Mouse (Mus musculus) myocyte (in vitro differentiated cells): ENCODE measurements around the gene Sh3glb2. TPM values are rescaled to one million over a fixed set of nuclear protein-coding genes. Genes with fewer than 3 reads are reported as not detected.

ENCODE experiments used
- H3K27me3 ChIP-seq: one replicate; pipeline ENCODE4 v1.6.1; 2011; ENCODE audit not compliant: control insufficient read depth, insufficient read depth, insufficient read length
- H3K36me3 ChIP-seq: one replicate; pipeline ENCODE4 v1.6.1; 2011; ENCODE audit not compliant: control insufficient read depth, insufficient read depth
- H3K4me2 ChIP-seq: one replicate; pipeline ENCODE4 v1.6.1; 2011; ENCODE audit warnings: low read depth, control low read depth
- H3K4me3 ChIP-seq: one replicate; pipeline ENCODE4 v1.5.1; 2011; ENCODE audit warnings: mild to moderate bottlenecking, control low read depth, moderate library complexity
- H3K79me2 ChIP-seq: one replicate; pipeline ENCODE4 v1.6.1; 2011; ENCODE audit not compliant: control insufficient read depth, insufficient read depth
- H3ac ChIP-seq: one replicate; pipeline ENCODE4 v1.6.1; 2011; ENCODE audit not compliant: control insufficient read depth, insufficient read length
- CEBPB ChIP-seq: IDR thresholded peaks from 2 replicates; pipeline ENCODE4 v1.6.1; 2011; ENCODE audit warnings: mild to moderate bottlenecking, moderate library complexity; ENCODE audit not compliant: poor library complexity, insufficient read depth, severe bottlenecking
- E2F4 ChIP-seq: IDR thresholded peaks from one replicate; pipeline ENCODE4 v1.6.1; 2011; ENCODE audit warnings: mild to moderate bottlenecking, control low read depth, moderate library complexity; ENCODE audit not compliant: insufficient read depth
- MAX ChIP-seq: IDR thresholded peaks from one replicate; pipeline ENCODE4 v1.6.1; 2011; ENCODE audit warnings: low read depth, mild to moderate bottlenecking, control low read depth
- MYOD1 ChIP-seq, 3 experiments: IDR thresholded peaks; one replicate each; pipeline ENCODE4 v1.6.1; 2011; ENCODE audit warnings: control low read depth in 2 of 3, low read depth in 2 of 3, mild to moderate bottlenecking in 2 of 3, moderate library complexity in 1 of 3; ENCODE audit not compliant: insufficient read length in 2 of 3, control insufficient read depth in 1 of 3
- MYOG ChIP-seq, 3 experiments: IDR thresholded peaks; one replicate each; pipeline ENCODE4 v1.6.1; 2011; ENCODE audit warnings: control low read depth in 2 of 3, low read depth in 2 of 3, mild to moderate bottlenecking in 2 of 3; ENCODE audit not compliant: insufficient read length in 2 of 3, control insufficient read depth in 1 of 3, insufficient read depth in 1 of 3
- POLR2A ChIP-seq: IDR thresholded peaks from one replicate; pipeline ENCODE4 v1.6.1; 2011; ENCODE audit warnings: low read depth, mild to moderate bottlenecking, control low read depth, moderate library complexity; ENCODE audit not compliant: insufficient read length
- POLR2AphosphoS2 ChIP-seq: IDR thresholded peaks from one replicate; pipeline ENCODE4 v1.6.1; 2011; ENCODE audit warnings: low read depth, control low read depth; ENCODE audit not compliant: insufficient read length
- REST ChIP-seq: IDR thresholded peaks from one replicate; pipeline ENCODE4 v1.6.1; 2011; ENCODE audit warnings: mild to moderate bottlenecking, control low read depth, moderate library complexity; ENCODE audit not compliant: insufficient read depth, insufficient read length
- SRF ChIP-seq: IDR thresholded peaks from one replicate; pipeline ENCODE4 v1.6.1; 2011; ENCODE audit warnings: low read depth; ENCODE audit not compliant: control insufficient read depth, insufficient read length
- TCF12 ChIP-seq: IDR thresholded peaks from one replicate; pipeline ENCODE4 v1.6.1; 2011; ENCODE audit warnings: mild to moderate bottlenecking, control low read depth; ENCODE audit not compliant: poor library complexity, insufficient read depth, severe bottlenecking
- TCF3 ChIP-seq: IDR thresholded peaks from one replicate; pipeline ENCODE4 v1.6.1; 2011; ENCODE audit warnings: low read depth, control low read depth; ENCODE audit not compliant: insufficient read length
- USF1 ChIP-seq: IDR thresholded peaks from one replicate; pipeline ENCODE4 v1.6.1; 2011; ENCODE audit warnings: low read depth, mild to moderate bottlenecking, control low read depth, moderate library complexity
- polyA plus RNA-seq: library from polyadenylated mRNA; unstranded; fragments of >200 nt; fragmentation: generic; extraction: Trizol; gene quantifications from one replicate; pipeline ENCODE4 v1.2.1, GENCODE M21; 2012; ENCODE audit warnings: missing spikeins

The Sh3glb2 gene
- polyA plus RNA-seq, 1 experiment: 73.7 TPM

DNA sequence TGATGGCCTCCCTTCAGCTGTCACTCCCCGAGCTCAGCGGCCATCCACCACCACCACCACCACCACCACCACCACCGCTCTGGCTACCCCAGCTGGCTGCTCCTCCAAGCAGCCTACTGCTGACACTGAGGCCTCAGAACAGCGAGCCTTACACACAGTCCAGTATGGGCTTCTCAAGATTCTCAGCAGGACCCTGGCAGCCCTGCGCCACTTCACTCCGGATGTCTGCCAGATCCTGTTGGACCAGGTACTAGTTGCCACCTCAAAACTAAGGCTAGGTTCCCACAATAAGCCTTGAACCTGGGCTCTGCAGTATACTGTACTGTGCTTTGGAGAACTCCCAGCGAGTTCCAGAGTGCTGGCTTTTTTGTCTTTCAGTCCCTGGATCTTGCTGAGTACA is 16.6 kb downstream of the Sh3glb2 start:
- Histone ChIP-seq H3K27me3 (no peaks in the 10 kb centered on the region), H3ac (no peak overlapping the region), H3K79me2 (no peaks in the 10 kb centered on the region), H3K4me3 (no peak overlapping the region), H3K4me2 (no peak overlapping the region), H3K36me3 (peaks cover 33% of the 10 kb centered on the region)
- no peak for TF ChIP-seq CEBPB
- peak; percentile 24 for TF ChIP-seq POLR2AphosphoS2

DNA sequence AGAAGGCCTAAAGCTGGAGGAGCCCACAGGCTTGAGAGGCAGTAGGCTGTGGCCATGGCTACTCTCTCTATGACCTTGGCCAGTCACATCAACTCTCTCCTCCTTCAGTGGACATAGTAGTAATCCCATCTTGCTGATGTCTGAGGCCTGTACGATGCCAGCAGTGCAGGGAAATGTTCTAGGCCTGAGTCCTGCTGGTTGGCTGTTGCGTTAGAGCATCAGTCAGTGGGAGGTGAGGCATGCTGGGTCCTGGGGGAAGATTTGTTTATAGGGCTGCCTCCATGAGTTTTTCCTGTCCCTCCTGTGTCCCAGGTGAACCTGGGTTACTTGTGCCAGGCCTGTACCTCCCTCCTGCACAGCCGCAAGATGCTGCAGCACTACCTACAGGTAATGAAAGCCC is 17.1 kb downstream of the Sh3glb2 start:
- TF ChIP-seq CEBPB (no peak), USF1 (no peak), TCF3 (no peak), MYOD1 (IDR thresholded peaks at IDR 0.05; ENCODE audit: control insufficient read depth in 1 of 3, insufficient read length in 2 of 3, low read depth in 2 of 3) (no peak), POLR2AphosphoS2 (no peak), TCF12 (no peak), POLR2A (no peak), E2F4 (no peak), SRF (no peak), MYOG (IDR thresholded peaks at IDR 0.05; ENCODE audit: control insufficient read depth in 1 of 3, insufficient read depth in 1 of 3, insufficient read length in 2 of 3, low read depth in 2 of 3) (no peak), MAX (no peak)
- no peak overlapping the region for H3ac ChIP-seq

DNA sequence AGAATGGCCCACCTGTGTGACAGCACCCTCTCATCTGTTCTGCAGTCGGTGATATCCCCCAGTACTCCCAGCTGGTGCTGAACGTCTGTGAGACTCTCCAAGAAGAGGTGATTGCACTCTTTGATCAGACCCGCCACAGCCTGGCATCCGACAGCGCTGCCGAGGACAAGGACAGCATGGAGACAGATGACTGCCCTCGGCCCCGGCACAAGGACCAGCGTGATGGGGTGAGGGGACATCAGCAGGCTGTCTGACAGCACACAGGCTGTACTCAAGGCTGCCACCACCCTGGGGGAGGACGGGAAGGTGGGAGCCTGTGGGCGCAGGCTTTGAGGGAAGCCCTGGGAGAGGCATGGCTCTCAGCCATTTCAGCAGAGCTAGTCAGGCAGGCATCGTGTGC is 22.0 kb downstream of the Sh3glb2 start:
- Histone ChIP-seq H3K4me2 (no peak overlapping the region), H3ac (no peak overlapping the region), H3K4me3 (no peak overlapping the region), H3K36me3 (peaks cover 57% of the 10 kb centered on the region), H3K79me2 (no peaks in the 10 kb centered on the region), H3K27me3 (no peaks in the 10 kb centered on the region)
- TF ChIP-seq TCF12: no peak
- TF ChIP-seq POLR2AphosphoS2: peak; percentile 14
- TF ChIP-seq MAX: no peak

More for the DNA sequence above, 17.1 kb downstream of the Sh3glb2 start:
- Histone ChIP-seq H3K79me2 (no peaks in the 10 kb centered on the region), H3K4me2 (no peak overlapping the region), H3K36me3 (peaks cover 33% of the 10 kb centered on the region), H3K4me3 (no peak overlapping the region), H3K27me3 (no peaks in the 10 kb centered on the region)

DNA sequence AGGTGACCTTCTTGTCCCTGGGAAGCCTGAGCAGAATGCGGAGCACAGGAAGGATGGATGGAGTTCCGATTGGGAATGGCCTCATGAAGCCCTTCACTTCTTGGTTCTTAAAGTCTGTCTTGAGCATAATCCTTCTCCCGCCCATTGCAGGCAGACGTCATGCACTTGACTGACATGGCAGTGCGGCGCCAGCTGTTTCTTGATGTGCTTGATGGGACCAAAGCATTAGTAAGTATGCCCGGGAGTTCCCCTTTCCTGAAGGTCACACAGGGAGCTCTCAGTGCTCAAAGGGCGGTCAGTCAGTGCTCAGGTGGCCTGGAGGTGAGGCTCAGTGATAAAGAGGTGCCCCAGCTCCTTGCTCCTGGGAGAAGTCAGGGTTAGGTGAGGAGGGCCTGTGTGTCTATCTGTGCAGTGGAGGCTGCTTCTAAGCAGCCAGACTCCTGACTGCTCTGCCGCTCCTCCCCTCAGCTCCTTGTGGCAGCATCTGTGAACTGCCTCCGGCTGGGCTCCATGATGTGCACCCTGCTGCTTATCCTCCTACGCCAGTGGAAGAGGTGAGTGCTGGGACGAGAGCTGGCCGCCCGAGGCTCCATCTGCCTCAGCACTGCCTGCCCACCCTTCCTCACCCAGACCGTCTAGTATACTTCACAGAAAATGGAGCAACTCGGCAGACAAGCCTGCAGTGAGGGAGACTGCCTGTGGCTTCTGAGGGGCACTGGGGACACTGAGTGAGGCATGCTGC is 22.8 kb downstream of the Sh3glb2 start:
- TF ChIP-seq POLR2AphosphoS2 (peak; percentile 10), USF1 (no peak), REST (no peak)
- H3K79me2 ChIP-seq: no peaks in the 10 kb centered on the region
- H3K27me3 ChIP-seq: no peaks in the 10 kb centered on the region
- no peak overlapping the region for H3K4me3 ChIP-seq
- no peak overlapping the region for H3ac ChIP-seq
- H3K36me3 ChIP-seq: peaks cover 63% of the 10 kb centered on the region
- H3K4me2 ChIP-seq: no peak overlapping the region

DNA sequence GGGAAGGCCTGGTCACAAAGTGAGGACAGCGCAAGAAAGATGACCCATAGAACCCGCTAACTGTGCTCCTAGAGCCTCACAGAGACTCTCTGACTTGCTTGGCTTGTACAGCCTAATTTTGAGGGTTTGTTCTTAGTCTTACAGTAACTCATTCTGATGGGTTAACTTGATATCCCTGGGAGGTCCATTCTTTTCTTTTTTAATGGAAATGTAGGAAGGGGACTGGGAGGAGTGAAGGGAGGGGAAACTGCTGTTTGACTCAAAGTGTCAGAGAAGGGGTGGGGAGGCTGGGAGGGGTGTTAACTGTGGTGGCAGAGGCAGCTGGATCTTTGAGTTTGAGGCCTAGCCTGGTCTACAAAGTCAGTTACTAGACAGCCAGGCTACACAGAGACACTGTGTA is 23.8 kb downstream of the Sh3glb2 start:
- H3K27me3 ChIP-seq: no peaks in the 10 kb centered on the region
- no peak overlapping the region for H3K4me3 ChIP-seq
- no peaks in the 10 kb centered on the region for H3K79me2 ChIP-seq
- H3K36me3 ChIP-seq: peaks cover 63% of the 10 kb centered on the region
- TF ChIP-seq MYOD1 (IDR thresholded peaks at IDR 0.05; ENCODE audit: control insufficient read depth in 1 of 3, insufficient read length in 2 of 3, low read depth in 2 of 3): no peak
- no peak for TF ChIP-seq MYOG (IDR thresholded peaks at IDR 0.05; ENCODE audit: control insufficient read depth in 1 of 3, insufficient read depth in 1 of 3, insufficient read length in 2 of 3, low read depth in 2 of 3)
- TF ChIP-seq SRF: no peak
- TF ChIP-seq POLR2A: no peak
- no peak overlapping the region for H3ac ChIP-seq
- no peak overlapping the region for H3K4me2 ChIP-seq

DNA sequence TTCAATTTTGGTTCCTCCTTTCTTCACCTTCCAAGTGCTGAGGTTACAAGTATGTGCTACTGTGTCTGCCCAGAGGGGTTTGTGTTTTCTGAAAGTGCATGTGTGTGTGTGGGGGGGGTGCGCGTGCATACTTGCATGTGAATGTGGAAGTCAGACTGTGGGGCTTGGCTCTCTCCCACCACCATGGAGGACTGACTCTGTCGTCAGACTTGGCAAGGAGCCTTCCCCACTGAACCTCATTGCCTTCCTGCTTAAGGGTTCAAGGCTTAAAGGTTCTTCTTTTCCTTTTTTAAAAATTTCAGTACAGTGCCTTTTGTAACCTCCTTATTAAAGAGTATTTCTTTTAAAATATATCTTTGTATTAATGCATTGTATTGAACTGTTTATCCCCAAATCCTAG is 30.3 kb downstream of the Sh3glb2 start:
- H3K27me3 ChIP-seq: no peaks in the 10 kb centered on the region
- no peak overlapping the region for H3K4me2 ChIP-seq
- H3K36me3 ChIP-seq: peaks cover 50% of the 10 kb centered on the region
- H3ac ChIP-seq: no peak overlapping the region
- no peak for TF ChIP-seq MAX
- TF ChIP-seq CEBPB: no peak
- TF ChIP-seq SRF: no peak
- TF ChIP-seq POLR2AphosphoS2: no peak
- TF ChIP-seq POLR2A: no peak
- TF ChIP-seq MYOG (IDR thresholded peaks at IDR 0.05; ENCODE audit: control insufficient read depth in 1 of 3, insufficient read depth in 1 of 3, insufficient read length in 2 of 3, low read depth in 2 of 3): no peak
- TF ChIP-seq TCF3: no peak
- no peak for TF ChIP-seq USF1
- no peak for TF ChIP-seq TCF12
- TF ChIP-seq MYOD1 (IDR thresholded peaks at IDR 0.05; ENCODE audit: control insufficient read depth in 1 of 3, insufficient read length in 2 of 3, low read depth in 2 of 3): no peak
- TF ChIP-seq REST: no peak
- TF ChIP-seq E2F4: no peak
- no peaks in the 10 kb centered on the region for H3K79me2 ChIP-seq
- H3K4me3 ChIP-seq: no peak overlapping the region
